Mouse (Mus musculus) hindbrain, embryonic 16.5 days (tissue): ENCODE data around the gene Ift122. TPM values are rescaled to one million over a fixed set of nuclear protein-coding genes. Genes with fewer than 3 reads are reported as not detected.

Experiments used
- ATAC-seq: fragments of 200-750 bp; cut with Nextera tagmentation; 2 replicates; pipeline ENCODE4 v1.8.0; 2017; ENCODE audit warnings: moderate TSS enrichment, moderate library complexity
- H3K27ac ChIP-seq: fragments of 300-500 bp; sonication (generic); 2 replicates; pipeline ENCODE4 v1.5.1; 2014; ENCODE audit warnings: low read depth, mild to moderate bottlenecking, control low read depth, low read length, moderate library complexity
- H3K27me3 ChIP-seq: fragments of 300-500 bp; sonication (generic); replicated peaks from 2 replicates; pipeline ENCODE4 v1.6.1; 2014; ENCODE audit warnings: low read length; ENCODE audit not compliant: control insufficient read depth, insufficient read depth
- H3K36me3 ChIP-seq: fragments of 300-500 bp; sonication (generic); 2 replicates; pipeline ENCODE4 v1.6.1; 2014; ENCODE audit warnings: mild to moderate bottlenecking, low read length, moderate library complexity, mixed read lengths; ENCODE audit not compliant: control insufficient read depth, insufficient read depth
- H3K4me1 ChIP-seq: fragments of 300-500 bp; sonication (generic); 2 replicates; pipeline ENCODE4 v1.6.1; 2014; ENCODE audit warnings: low read depth, low read length; ENCODE audit not compliant: control insufficient read depth, insufficient read depth
- H3K4me2 ChIP-seq: fragments of 300-500 bp; sonication (generic); 2 replicates; pipeline ENCODE4 v1.6.1; 2014; ENCODE audit warnings: mild to moderate bottlenecking, low read length, control low read depth, moderate library complexity
- H3K4me3 ChIP-seq: fragments of 300-500 bp; sonication (generic); 2 replicates; pipeline ENCODE4 v1.5.1; 2014; ENCODE audit warnings: mild to moderate bottlenecking, low read length, control low read depth, moderate library complexity
- H3K9ac ChIP-seq: fragments of 300-500 bp; sonication (generic); 2 replicates; pipeline ENCODE4 v1.6.1; 2014; ENCODE audit warnings: low read depth, mild to moderate bottlenecking, control low read depth, low read length, moderate library complexity
- H3K9me3 ChIP-seq: fragments of 300-500 bp; sonication (generic); 2 replicates; pipeline ENCODE4 v1.6.1; 2014; ENCODE audit warnings: mild to moderate bottlenecking, low read length, moderate library complexity; ENCODE audit not compliant: control insufficient read depth
- WGBS: fragments of 180-500 bp; shearing (Covaris S2); extraction: QIAGEN DNeasy Blood & Tissue Kit; methylation state at CpG from one replicate; pipeline ENCODE4 v1.1.7; 2014; 5-methylcytosine and 5-hydroxymethylcytosine counted together
- polyA plus RNA-seq: library from polyadenylated mRNA; unstranded; fragments of >200 nt; fragmentation: Nextera tagmentation; extraction: Ambion mirVana; gene quantifications from 2 replicates; pipeline ENCODE4 v1.2.1, GENCODE M21; 2015

Gene Ift122
- polyA plus RNA-seq, 1 experiment from 2014 or later, result 31.4 TPM

DNA sequence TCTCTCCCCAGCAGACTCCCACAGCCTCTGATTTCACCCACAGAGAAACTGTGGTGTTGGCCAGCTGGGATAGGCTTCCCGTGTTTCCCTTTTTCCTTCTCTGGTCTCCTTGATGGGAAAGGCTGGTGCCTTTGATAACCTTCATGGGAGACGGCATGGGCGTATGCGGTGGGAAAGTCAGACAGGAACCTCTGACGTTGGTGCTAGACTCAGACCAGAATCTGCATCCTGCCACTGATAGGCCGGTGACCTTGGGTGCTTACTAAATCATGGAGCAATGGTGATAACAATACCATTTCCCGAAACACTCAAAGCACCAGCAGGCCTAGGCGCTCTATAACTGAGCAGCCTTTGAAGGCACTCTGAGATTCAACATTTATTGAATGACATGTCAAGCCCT is 27.5 kb downstream of the Ift122 start:
- Histone ChIP-seq H3K27ac (no peak overlapping the region), H3K4me2 (no peak overlapping the region), H3K9me3 (no peaks in the 10 kb centered on the region), H3K36me3 (peaks cover 12% of the 10 kb centered on the region), H3K4me1 (no peaks in the 10 kb centered on the region), H3K27me3 (no peaks in the 10 kb centered on the region), H3K9ac (no peak overlapping the region), H3K4me3 (no peak overlapping the region)
- ATAC-seq, result no peak
- 91% methylated on average over 8 of the region's 8 CpGs for WGBS

DNA sequence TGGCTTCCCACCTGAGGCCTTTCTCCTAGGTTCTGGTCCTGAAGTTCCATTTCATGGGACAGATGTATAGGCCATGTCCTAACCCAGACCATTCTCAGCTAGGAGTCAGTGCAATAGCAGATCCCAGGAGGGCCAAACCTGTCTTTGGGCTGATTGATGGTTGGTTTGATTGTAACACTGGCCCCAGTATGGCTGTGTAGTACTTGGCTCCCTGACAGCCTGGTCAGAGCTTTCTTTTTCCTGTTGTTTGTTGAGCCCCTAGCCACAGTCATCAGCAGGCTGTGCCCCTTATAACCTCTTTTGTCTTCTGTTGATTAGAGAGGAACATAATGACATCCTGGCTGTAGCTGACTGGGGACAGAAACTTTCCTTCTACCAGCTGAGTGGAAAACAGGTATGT is 30.7 kb downstream of the Ift122 start:
- Histone ChIP-seq H3K9me3 (peaks cover 3% of the 10 kb centered on the region; the same call in 1 of the 2 replicates), H3K36me3 (peaks cover 22% of the 10 kb centered on the region), H3K27me3 (no peaks in the 10 kb centered on the region), H3K9ac (no peak overlapping the region), H3K4me1 (no peaks in the 10 kb centered on the region), H3K4me2 (no peak overlapping the region), H3K4me3 (no peak overlapping the region), H3K27ac (no peak overlapping the region)
- ATAC-seq, result no peak

DNA sequence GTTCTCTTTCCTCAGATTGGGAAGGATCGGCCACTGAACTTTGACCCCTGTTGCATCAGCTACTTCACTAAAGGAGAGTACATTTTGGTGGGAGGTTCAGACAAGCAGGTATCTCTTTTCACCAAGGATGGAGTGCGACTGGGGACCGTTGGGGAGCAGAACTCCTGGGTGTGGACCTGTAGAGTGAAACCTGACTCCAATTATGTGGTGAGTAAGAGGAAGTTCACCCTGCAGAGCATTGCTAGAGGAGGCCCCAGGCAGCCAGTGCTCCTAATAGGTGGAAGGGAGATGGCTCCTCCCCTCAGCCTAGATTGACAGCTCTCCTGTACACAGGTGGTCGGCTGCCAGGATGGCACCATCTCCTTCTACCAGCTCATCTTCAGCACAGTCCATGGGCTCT is 33.6 kb downstream of the Ift122 start:
- no peak overlapping the region for H3K4me3 ChIP-seq
- peaks cover 19% of the 10 kb centered on the region for H3K36me3 ChIP-seq
- 81% methylated on average over 4 of the region's 4 CpGs for WGBS

DNA sequence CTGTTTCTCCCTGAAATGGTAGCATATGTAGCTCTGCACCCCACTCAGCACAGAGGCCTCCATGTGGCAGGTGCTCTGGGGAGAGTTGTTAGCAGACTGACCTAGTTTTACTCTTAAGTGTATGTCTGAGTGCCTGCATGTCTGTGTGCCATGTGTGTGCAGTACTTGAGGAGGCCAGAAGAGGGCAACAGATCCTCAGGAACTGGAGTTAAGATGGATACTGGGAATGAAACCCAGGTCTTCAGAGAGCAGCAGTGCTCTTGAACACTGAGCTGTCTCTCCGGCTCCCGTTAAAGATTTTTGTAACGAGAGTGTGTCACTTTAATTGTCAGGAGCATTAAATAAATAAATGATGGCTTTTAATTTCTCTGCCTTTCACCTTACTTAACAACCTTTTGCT is 35.0 kb downstream of the Ift122 start:
- Histone ChIP-seq H3K9me3 (peaks cover 3% of the 10 kb centered on the region; the same call in 1 of the 2 replicates), H3K9ac (no peak overlapping the region), H3K27ac (no peak overlapping the region), H3K4me3 (no peak overlapping the region), H3K27me3 (no peaks in the 10 kb centered on the region), H3K4me2 (no peak overlapping the region), H3K4me1 (peaks cover 21% of the 10 kb centered on the region), H3K36me3 (peaks cover 19% of the 10 kb centered on the region)
- no peak for ATAC-seq
- 93% methylated on average over 3 of the region's 3 CpGs for WGBS

More for the DNA sequence above, 33.6 kb downstream of the Ift122 start:
- Histone ChIP-seq H3K4me2 (no peak overlapping the region), H3K27ac (no peak overlapping the region), H3K9ac (no peak overlapping the region), H3K4me1 (peaks cover 14% of the 10 kb centered on the region), H3K27me3 (no peaks in the 10 kb centered on the region), H3K9me3 (peaks cover 3% of the 10 kb centered on the region; the same call in 1 of the 2 replicates)
- ATAC-seq, result no peak

DNA sequence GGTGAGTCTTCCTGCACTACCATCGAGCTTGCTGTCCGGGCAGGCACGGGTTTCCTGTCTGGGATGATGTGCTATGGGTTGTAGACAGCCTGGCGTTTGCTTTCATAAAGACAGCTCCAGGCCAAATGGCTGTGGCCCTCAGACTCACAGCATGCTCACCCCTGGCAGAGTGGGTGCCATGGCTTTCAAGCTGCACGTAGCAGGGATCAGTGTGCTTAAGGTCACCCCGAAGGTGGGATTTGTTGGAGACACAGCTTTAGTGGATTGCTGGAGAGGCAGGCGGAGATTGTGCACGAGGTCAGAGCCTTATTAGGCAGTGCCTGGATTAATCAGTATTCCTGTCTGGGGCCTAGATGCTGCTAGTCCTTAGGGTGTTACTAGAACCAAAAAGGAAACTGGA is 37.3 kb downstream of the Ift122 start:
- H3K9me3 ChIP-seq, result peaks cover 3% of the 10 kb centered on the region; the same call in 1 of the 2 replicates
- no peak overlapping the region for H3K9ac ChIP-seq
- no peak overlapping the region for H3K27ac ChIP-seq
- 83% methylated on average over 8 of the region's 8 CpGs for WGBS
- no peak overlapping the region for H3K4me3 ChIP-seq
- H3K4me1 ChIP-seq, result peaks cover 21% of the 10 kb centered on the region
- ATAC-seq, result no peak
- H3K4me2 ChIP-seq, result no peak overlapping the region
- H3K36me3 ChIP-seq, result peaks cover 22% of the 10 kb centered on the region
- no peaks in the 10 kb centered on the region for H3K27me3 ChIP-seq

DNA sequence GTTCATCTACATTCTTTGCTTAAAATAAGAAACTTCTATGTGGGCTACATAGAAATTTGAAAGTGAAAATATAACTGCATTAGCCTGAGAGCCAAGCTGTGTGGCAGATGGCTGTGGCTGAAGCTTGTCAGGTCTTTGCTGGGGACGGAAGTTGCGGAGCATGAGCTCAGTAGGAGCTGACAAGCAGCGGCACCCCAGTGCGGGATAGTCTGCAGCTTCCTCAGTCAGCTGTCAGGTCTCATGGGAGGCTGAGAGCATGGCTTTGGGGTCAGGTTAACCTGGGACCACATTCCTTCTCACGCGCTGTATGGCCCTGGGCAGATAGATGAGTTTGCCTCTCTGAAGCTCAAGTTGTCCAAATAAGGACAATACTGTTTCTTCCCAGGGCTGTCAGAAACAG is 37.8 kb downstream of the Ift122 start:
- H3K27me3 ChIP-seq, result no peaks in the 10 kb centered on the region
- H3K27ac ChIP-seq, result peak overlapping the region; percentile 40; the same call in 1 of the 2 replicates
- no peak overlapping the region for H3K4me2 ChIP-seq
- no peak overlapping the region for H3K4me3 ChIP-seq
- H3K9me3 ChIP-seq, result peaks cover 3% of the 10 kb centered on the region; the same call in 1 of the 2 replicates
- ATAC-seq, result 0 out of 2 replicates have a peak, but pooled peaks have one; percentile 55
- H3K9ac ChIP-seq, result no peak overlapping the region
- peaks cover 22% of the 10 kb centered on the region for H3K36me3 ChIP-seq
- WGBS, result 49% methylated on average over 6 of the region's 6 CpGs
- H3K4me1 ChIP-seq, result peaks cover 21% of the 10 kb centered on the region

DNA sequence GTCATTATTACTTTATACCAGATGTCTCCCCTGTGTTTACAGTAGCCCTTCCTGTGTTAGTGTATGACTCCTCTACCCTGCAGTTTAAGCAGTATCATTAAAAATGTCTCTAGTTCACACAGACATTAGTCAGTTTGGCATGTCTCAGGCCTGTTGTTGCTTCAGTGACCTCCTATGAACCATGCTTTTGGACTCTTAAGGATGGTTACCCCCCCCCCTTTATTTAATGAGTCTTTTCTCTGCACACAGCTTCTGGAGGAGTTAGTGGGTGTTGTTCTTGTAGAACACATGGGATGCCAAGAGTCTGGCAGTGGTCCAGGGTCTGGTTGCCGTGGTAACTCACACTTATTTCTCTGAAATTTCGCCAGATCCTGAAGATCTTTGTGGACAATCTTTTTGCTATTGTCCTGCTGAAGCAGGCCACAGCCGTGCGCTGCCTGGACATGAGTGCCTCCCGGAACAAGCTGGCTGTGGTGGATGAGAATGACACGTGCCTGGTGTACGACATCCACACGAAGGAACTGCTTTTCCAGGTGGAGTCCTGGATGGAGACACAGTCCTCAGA is 38.3 kb downstream of the Ift122 start:
- ATAC-seq, result peak; percentile 74
- peaks cover 3% of the 10 kb centered on the region; the same call in 1 of the 2 replicates for H3K9me3 ChIP-seq
- peak overlapping the region; percentile 39; the same call in 1 of the 2 replicates for H3K27ac ChIP-seq
- no peaks in the 10 kb centered on the region for H3K27me3 ChIP-seq
- no peak overlapping the region for H3K4me2 ChIP-seq
- peaks cover 21% of the 10 kb centered on the region for H3K4me1 ChIP-seq
- peaks cover 22% of the 10 kb centered on the region for H3K36me3 ChIP-seq
- WGBS, result 18% methylated on average over 8 of the region's 8 CpGs
- peak overlapping the region; percentile 22; the same call in 1 of the 2 replicates for H3K9ac ChIP-seq
- no peak overlapping the region for H3K4me3 ChIP-seq

DNA sequence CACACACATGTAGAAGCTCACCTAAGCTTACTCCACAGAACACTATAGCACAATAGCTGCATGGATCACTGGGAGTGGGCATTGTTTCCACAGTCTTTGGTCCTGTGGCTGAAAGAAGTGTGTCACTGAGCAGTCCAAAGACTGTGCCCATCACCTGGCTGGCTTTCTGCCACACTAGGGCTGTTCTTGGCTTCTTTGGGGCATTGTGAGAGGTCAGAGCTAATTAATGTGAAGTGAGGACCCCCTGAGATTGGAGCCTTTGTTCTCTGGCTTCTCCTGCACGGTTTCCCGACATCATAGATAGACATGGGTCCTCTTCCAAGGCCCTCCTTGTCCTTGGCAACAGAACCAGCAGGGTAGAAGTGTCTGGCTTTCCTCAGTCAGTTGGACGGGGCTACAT is 39.1 kb downstream of the Ift122 start:
- Histone ChIP-seq H3K9ac (no peak overlapping the region), H3K4me3 (no peak overlapping the region), H3K4me2 (no peak overlapping the region), H3K27me3 (no peaks in the 10 kb centered on the region), H3K4me1 (peaks cover 21% of the 10 kb centered on the region), H3K36me3 (peaks cover 16% of the 10 kb centered on the region), H3K9me3 (peaks cover 3% of the 10 kb centered on the region; the same call in 1 of the 2 replicates), H3K27ac (no peak overlapping the region)
- ATAC-seq, result no peak
- 44% methylated on average over 3 of the region's 3 CpGs for WGBS

DNA sequence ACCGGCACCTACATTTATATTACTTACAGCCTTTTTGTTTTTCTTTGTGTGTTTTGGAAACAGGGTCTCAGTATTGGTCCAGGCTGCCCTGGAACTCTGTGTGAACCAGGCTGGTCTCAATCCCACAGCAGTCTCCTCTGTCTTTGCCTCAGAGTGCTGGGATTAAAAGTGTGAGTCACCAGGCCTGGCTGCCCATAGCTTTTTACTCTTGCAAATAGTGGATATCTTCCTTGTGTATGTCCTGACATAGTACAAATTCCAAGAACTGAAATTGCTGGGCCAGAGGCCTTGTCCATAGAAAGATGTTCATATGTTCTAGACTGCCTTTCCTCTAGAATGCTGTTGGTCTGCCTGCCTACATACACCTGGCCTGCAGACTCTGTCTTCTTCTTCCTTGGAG is 43.1 kb downstream of the Ift122 start:
- ATAC-seq, result no peak
- no peak overlapping the region for H3K27ac ChIP-seq
- H3K4me2 ChIP-seq, result no peak overlapping the region
- no peak overlapping the region for H3K4me3 ChIP-seq
- WGBS, result 24% methylated on average over 1 of the region's 1 CpGs
- H3K4me1 ChIP-seq, result peaks cover 12% of the 10 kb centered on the region
- no peaks in the 10 kb centered on the region for H3K9me3 ChIP-seq
- no peaks in the 10 kb centered on the region for H3K27me3 ChIP-seq
- peaks cover 8% of the 10 kb centered on the region for H3K36me3 ChIP-seq
- no peak overlapping the region for H3K9ac ChIP-seq
